Mouse (Mus musculus) lung, adult 2 months (tissue): ENCODE measurements at regions not wholly inside any gene's neighbourhood (a gene's known extent, or its start where the extent isn't known, plus 50 kb on each side); places are given as distances from the start of the nearest gene placed in this dataset.

ENCODE experiments used
- DNase-seq: peaks from one replicate; pipeline ENCODE4 v3.0.0; 2022
- H3K4me1 ChIP-seq: fragments of 200-500 bp; 2 replicates; pipeline ENCODE4 v1.6.1; 2011; ENCODE audit warnings: low read length; ENCODE audit not compliant: control insufficient read depth, insufficient read depth
- H3K4me3 ChIP-seq: fragments of 200-500 bp; replicated peaks from 2 replicates; pipeline ENCODE3; 2011; ENCODE audit warnings: low read depth, mild to moderate bottlenecking, control low read depth, low read length; ENCODE audit errors: extremely low read depth
- CTCF ChIP-seq: fragments of 200-500 bp; IDR thresholded peaks from 2 replicates; pipeline ENCODE4 v1.5.1; 2011; ENCODE audit warnings: mild to moderate bottlenecking, low read length, control low read depth; ENCODE audit not compliant: insufficient read depth
- POLR2A ChIP-seq: fragments of 200-500 bp; IDR thresholded peaks from 2 replicates; pipeline ENCODE4 v1.6.1; 2011; ENCODE audit warnings: low read depth, mild to moderate bottlenecking, control low read depth, low read length, borderline replicate concordance; ENCODE audit errors: extremely low read depth
- WGBS: fragments of 180-500 bp; shearing (Covaris S2); methylation state at CpG from one replicate; pipeline ENCODE4 v1.1.7; 2018; 5-methylcytosine and 5-hydroxymethylcytosine counted together

GRCm38 (mm10) chr15:11744903-11745302 is 162.2 kb downstream of the Npr3 start:
- no peak for DNase-seq
- WGBS, result 43% methylated on average over 5 of the region's 5 CpGs
- Histone ChIP-seq H3K4me1 (peaks cover 8% of the 10 kb centered on the region), H3K4me3 (no peak overlapping the region)
- TF ChIP-seq POLR2A (no peak), CTCF (no peak)

- no peak overlapping the region for H3K4me3 ChIP-seq
- H3K4me1 ChIP-seq, result peaks cover 8% of the 10 kb centered on the region
- TF ChIP-seq CTCF (no peak), POLR2A (no peak)
- WGBS, result 61% methylated on average over 2 of the region's 2 CpGs
- DNase-seq, result no peak
Measured at GRCm38 (mm10) chr15:11744296-11744695, 162.8 kb downstream of the Npr3 start.

- no peak for DNase-seq
- peaks cover 8% of the 10 kb centered on the region for H3K4me1 ChIP-seq
- WGBS, result 78% methylated on average over 7 of the region's 7 CpGs
- H3K4me3 ChIP-seq, result no peak overlapping the region
- TF ChIP-seq CTCF, result no peak
- no peak for TF ChIP-seq POLR2A
Measured at GRCm38 (mm10) chr15:11742820-11743219, 164.3 kb downstream of the Npr3 start.

- WGBS, result 46% methylated on average over 6 of the region's 6 CpGs
- no peak overlapping the region for H3K4me3 ChIP-seq
- peaks cover 8% of the 10 kb centered on the region for H3K4me1 ChIP-seq
- TF ChIP-seq CTCF (no peak), POLR2A (no peak)
- no peak for DNase-seq
Measured at GRCm38 (mm10) chr15:11742346-11742729, 164.7 kb downstream of the Npr3 start.

- H3K4me1 ChIP-seq, result peaks cover 8% of the 10 kb centered on the region
- 57% methylated on average over 18 of the region's 18 CpGs for WGBS
- TF ChIP-seq CTCF (no peak), POLR2A (no peak)
- H3K4me3 ChIP-seq, result no peak overlapping the region
- DNase-seq, result no peak
Measured at GRCm38 (mm10) chr15:11741598-11742345, 165.3 kb downstream of the Npr3 start.

DNA sequence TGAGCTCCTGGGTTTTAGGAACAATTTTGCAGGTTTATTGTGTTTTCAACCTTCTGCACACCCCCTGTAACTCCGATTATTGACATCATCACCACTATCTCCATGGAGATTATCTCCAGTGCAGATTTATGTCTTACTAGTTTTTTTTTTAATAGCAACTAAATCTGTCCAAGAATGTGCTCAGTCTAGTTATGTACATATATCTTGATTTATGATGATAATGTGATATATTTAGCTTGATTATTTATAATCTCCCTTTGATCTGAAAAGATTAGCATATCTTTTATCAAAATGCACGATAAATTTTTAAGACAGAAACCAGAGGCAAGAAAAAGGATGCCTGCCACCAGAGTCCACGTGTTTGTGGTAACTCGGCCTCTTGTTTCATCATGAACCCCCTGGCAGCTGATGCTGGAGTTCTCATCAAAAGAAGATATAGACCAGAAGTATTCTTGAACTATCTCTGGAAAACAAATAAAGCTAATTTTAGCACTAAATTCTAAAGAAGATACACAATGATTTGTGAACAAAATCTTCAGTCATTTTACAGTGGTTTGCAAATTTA is 169.6 kb downstream of the Npr3 start:
- 65% methylated on average over 4 of the region's 4 CpGs for WGBS
- no peak overlapping the region for H3K4me3 ChIP-seq
- H3K4me1 ChIP-seq, result no peaks in the 10 kb centered on the region
- DNase-seq, result no peak
- TF ChIP-seq POLR2A (no peak), CTCF (no peak)

- TF ChIP-seq CTCF (no peak), POLR2A (no peak)
- no peak for DNase-seq
- H3K4me1 ChIP-seq, result no peaks in the 10 kb centered on the region
- H3K4me3 ChIP-seq, result no peak overlapping the region
- WGBS, result 76% methylated on average over 5 of the region's 5 CpGs
Measured at GRCm38 (mm10) chr15:11734639-11735265, 172.3 kb downstream of the Npr3 start.

- 26% methylated on average over 3 of the region's 3 CpGs for WGBS
- Histone ChIP-seq H3K4me3 (no peak overlapping the region), H3K4me1 (no peaks in the 10 kb centered on the region)
- no peak for TF ChIP-seq CTCF
- no peak for TF ChIP-seq POLR2A
- DNase-seq, result no peak
Measured at GRCm38 (mm10) chr15:11729381-11729780, 177.7 kb downstream of the Npr3 start.

DNA sequence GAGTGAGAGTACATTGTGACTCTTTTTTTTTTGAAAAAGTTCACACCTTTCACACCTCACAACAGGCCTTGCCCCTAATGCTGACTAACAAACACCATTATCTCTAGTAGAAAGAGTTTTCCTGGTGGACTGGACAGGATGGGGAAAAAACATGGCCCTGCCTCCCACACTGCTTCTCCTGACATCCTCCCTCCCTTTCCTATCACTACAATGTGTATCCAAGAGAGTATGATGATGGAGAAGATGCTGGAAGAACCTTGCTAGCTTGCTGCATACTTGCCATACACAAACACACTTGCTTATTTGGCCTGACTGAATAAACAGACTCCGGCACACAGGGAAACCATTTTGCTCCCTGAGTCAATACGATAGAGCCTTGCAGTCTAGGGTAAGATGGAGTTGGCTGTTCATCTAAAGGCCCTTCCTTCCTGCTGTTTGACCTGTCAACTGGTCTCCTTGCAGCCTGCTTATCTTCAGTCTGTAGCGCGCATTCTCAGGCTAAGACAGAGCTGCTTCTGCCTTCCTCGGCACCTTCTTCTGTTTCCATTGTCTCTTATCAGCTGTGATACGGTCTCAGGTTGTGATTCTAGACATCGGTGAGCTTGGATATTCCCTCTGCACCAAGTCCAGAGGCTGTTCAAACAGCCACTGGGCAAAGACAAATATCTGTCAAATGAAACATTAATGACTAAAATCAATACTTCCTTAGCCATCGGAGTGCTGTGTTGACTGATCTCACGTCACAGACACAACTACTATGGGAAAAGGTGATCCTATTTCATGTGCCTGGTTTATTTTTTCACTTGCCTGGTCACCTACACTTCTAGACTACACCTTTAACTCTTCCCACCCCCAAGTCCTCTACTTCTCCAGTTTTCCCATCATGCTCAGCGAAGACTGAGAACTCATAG is 181.2 kb downstream of the Npr3 start:
- H3K4me1 ChIP-seq, result no peaks in the 10 kb centered on the region

DNA sequence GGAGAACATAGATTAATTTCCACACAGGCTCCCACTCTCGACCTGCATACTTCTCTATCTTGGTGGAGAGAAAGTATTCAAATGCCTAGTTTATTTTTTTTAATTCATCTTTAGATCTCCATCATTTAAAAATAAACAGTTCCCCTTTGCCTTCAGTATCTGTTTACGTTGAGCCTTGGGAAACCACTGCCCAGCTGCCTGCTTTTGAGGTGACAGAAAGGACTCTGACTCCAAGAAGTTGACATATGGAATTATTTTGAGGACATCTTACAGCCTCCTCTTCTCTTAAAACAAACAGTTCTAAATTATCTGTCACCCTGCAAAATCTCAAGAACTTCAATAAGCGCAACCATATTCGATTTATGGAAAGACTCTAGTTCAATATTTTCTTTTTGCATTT is 186.4 kb downstream of the Npr3 start:
- no peak for TF ChIP-seq CTCF
- TF ChIP-seq POLR2A, result no peak
- H3K4me1 ChIP-seq, result no peaks in the 10 kb centered on the region
- DNase-seq, result no peak
- H3K4me3 ChIP-seq, result no peak overlapping the region
- 49% methylated on average over 4 of the region's 4 CpGs for WGBS

More for the DNA sequence above, 181.2 kb downstream of the Npr3 start:
- DNase-seq, result no peak
- TF ChIP-seq POLR2A (no peak), CTCF (no peak)
- H3K4me3 ChIP-seq, result no peak overlapping the region
- 66% methylated on average over 10 of the region's 10 CpGs for WGBS
